Mouse (Mus musculus) bone marrow, adult 2 months (tissue): ENCODE results near the gene Itk. TPM values are rescaled to one million over a fixed set of nuclear protein-coding genes. Genes with fewer than 3 reads are reported as not detected.

Experiments
- H3K27ac ChIP-seq: fragments of 200-500 bp; 2 replicates; pipeline ENCODE4 v1.5.1; 2012; ENCODE audit warnings: low read depth, mild to moderate bottlenecking, control low read depth, inconsistent platforms, low read length; ENCODE audit not compliant: control insufficient read depth, poor library complexity, insufficient read depth
- H3K4me1 ChIP-seq: fragments of 200-500 bp; 2 replicates; pipeline ENCODE4 v1.6.1; 2011; ENCODE audit warnings: low read length; ENCODE audit not compliant: control insufficient read depth, insufficient read depth
- H3K4me3 ChIP-seq: fragments of 200-500 bp; replicated peaks from 2 replicates; pipeline ENCODE3; 2011; ENCODE audit warnings: mild to moderate bottlenecking, low read depth, low read length, control low read depth; ENCODE audit not compliant: control insufficient read depth
- CTCF ChIP-seq: fragments of 200-500 bp; IDR thresholded peaks from 2 replicates; pipeline ENCODE4 v1.5.1; 2011; ENCODE audit warnings: low read length, control low read depth; ENCODE audit not compliant: control insufficient read depth, insufficient read depth
- POLR2A ChIP-seq: fragments of 200-500 bp; IDR thresholded peaks from 2 replicates; pipeline ENCODE4 v1.6.1; 2011; ENCODE audit warnings: low read depth, mild to moderate bottlenecking, control low read depth, low read length, borderline replicate concordance; ENCODE audit not compliant: control insufficient read depth
- WGBS: fragments of 180-500 bp; shearing (Covaris S2); methylation state at CpG from one replicate; pipeline ENCODE4 v1.1.7; 2018; 5-methylcytosine and 5-hydroxymethylcytosine counted together
- polyA plus RNA-seq: library from polyadenylated mRNA; stranded (reverse); fragments of >200 nt; gene quantifications from 2 replicates; pipeline ENCODE4 v1.2.4, GENCODE M21; 2011; ENCODE audit warnings: low replicate concordance; ENCODE audit not compliant: missing spikeins, insufficient read depth, insufficient read length

Itk gene
- polyA plus RNA-seq, 1 experiment = 4.4 TPM

DNA sequence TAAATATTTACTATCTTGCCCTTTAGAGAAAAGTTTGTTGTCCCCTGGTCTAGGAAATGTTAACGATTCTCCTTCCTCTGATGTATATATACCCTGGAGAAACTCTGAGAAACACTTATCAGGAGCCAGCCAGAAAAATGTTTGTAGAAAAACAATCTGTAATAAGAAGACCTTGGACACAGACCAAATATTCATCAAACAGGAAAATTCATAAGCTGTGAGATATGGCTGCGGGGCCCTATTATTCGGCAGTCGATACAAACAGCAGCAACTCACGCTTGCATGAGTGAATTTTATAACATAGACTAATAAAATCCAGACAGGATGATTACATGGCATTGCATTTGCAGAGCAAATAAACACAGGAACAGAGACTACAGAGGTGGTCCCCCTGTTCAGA is 29.5 kb upstream of the Itk start:
- H3K27ac ChIP-seq = no peak overlapping the region
- no peak overlapping the region for H3K4me3 ChIP-seq
- TF ChIP-seq POLR2A (no peak), CTCF (no peak)
- H3K4me1 ChIP-seq = no peaks in the 10 kb centered on the region; the same call in 1 of the 2 replicates
- 90% methylated on average over 5 of the region's 5 CpGs for WGBS

DNA sequence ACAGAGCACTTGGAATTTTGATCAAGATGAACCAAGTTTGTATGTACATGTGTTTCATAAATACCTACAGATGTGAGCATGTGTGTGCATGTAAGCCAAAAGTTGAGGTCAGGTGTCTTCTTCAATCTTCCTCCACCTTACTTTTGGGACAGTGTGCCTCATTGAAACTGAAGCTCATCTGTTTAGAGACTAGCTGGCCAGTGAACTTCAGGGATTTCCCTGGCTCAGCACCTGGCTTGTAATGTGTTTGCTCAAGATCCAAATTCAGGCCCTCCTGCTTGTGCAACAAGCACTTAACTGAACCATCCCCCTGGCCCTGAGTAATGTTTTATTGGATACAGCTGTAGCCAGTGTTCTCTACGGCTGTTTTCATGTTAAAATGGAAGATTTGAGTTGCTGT is 29.1 kb upstream of the Itk start:
- WGBS = 85% methylated on average over 1 of the region's 1 CpGs
- H3K4me3 ChIP-seq = no peak overlapping the region
- no peaks in the 10 kb centered on the region; the same call in 1 of the 2 replicates for H3K4me1 ChIP-seq
- H3K27ac ChIP-seq = no peak overlapping the region
- TF ChIP-seq POLR2A (no peak), CTCF (no peak)

DNA sequence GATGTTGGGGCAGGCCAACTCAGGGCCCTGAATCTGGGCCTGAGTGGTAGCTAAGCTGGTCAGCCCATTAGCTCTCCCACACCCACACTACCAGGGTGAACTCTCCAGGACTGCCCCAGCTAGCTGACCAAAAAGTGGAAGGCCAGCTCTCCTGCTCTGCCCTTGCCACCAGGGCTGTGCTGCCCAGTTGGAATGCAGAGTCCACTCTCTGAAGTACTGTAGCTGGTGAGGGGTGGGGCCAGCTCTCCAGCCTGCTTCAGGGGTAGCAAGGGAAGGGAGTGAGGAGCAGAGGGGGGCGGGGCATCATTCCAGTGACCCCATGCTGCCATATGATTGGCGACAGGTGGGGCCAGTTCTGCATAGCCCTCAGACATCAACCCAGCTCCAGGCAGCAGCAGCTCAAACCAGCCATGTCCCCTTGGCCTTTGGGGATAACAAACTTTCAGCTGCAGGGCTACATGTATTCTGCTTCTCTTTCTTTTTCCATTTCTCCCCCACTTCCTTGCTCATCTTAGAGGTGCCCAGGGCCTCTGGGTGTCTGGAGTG is 20.8 kb upstream of the Itk start:
- Histone ChIP-seq H3K27ac (no peak overlapping the region), H3K4me1 (no peaks in the 10 kb centered on the region), H3K4me3 (no peak overlapping the region)
- TF ChIP-seq POLR2A (no peak), CTCF (no peak)
- 85% methylated on average over 2 of the region's 2 CpGs for WGBS

DNA sequence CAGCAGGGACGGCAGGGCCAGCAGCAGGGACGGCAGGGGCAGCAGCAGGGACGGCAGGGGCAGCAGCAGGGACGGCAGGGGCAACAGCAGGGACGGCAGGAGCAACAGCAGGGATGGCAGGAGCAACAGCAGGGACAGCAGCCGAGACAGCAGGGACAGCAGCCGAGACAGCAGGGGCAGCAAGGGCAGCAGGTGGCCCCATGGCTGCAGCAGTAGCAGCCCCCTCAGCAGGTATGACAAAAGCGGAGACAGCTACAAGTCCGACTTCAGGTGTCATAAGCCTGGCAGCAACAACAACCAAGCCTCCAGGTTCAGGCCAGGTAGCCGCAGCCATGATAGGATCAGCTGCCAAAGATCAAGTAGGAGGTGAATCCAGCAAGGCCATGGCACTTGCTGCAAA is 17.4 kb upstream of the Itk start:
- WGBS = 78% methylated on average over 10 of the region's 10 CpGs
- TF ChIP-seq CTCF (no peak), POLR2A (no peak)

DNA sequence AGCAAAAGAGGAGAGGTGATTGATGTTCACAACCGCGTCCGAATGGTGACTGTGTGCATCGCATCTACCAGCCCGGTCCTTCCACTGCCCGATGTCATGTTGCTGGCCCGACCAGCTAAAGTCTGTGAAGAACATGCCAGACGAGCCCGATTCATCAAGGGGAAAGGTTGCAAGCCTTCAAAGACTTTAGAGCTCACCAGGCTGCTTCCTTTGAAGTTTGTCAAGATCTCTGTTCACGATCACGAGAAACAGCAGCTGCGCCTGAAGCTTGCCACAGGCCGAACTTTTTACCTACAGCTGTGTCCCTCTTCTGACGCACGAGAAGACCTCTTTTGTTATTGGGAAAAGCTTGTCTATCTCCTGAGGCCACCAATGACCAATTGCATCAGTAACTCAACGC is 15.7 kb upstream of the Itk start:
- Histone ChIP-seq H3K4me3 (no peak overlapping the region), H3K27ac (no peak overlapping the region), H3K4me1 (no peaks in the 10 kb centered on the region)
- WGBS = 85% methylated on average over 16 of the region's 16 CpGs
- TF ChIP-seq POLR2A (no peak), CTCF (no peak)

More for the DNA sequence above, 17.4 kb upstream of the Itk start:
- Histone ChIP-seq H3K27ac (no peak overlapping the region), H3K4me1 (no peaks in the 10 kb centered on the region), H3K4me3 (no peak overlapping the region)

DNA sequence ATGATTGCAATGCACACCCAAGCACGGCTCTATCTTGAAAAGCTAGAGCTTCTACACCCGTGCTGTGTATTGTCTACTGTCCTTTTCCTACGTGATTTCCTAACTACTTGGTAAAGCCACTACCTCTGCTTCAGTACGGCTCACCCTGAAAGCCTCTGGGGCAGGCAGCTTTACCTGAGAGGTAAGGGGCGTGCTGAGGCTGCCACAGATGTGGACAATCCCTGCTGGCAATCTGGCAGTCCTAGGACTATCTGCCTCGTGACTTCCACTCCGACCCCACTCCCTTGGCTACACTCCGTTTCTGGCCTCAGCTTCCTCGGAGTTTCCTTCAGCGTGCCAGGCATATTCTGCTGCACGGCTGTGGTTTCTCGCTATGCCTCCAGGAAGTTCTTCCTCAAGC is 12.2 kb upstream of the Itk start:
- no peak for TF ChIP-seq CTCF
- TF ChIP-seq POLR2A = no peak
- Histone ChIP-seq H3K27ac (no peak overlapping the region), H3K4me1 (peaks cover 2% of the 10 kb centered on the region; the same call in 1 of the 2 replicates), H3K4me3 (no peak overlapping the region)
- WGBS = 82% methylated on average over 12 of the region's 12 CpGs

DNA sequence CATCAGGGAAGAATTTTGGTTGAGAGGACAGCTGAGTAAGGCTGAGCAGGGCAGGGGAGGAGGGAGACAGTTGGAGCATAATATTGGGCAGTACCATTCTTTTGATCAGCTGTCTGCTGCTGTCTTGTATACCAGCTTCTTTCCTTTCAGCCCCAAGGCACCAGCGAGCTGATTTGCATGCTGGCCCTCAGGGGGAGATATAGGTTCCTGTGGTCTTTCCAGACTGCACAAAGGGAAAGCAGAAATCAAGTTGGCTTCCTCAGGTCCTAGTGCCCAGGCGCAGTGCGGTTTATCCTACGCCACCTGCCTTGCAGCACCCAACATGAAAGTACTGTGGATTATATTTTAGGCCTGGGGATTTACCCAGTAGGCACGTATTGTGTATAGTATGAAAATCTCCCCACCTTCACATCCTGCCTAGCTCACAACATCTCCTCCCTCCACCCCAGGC is 9.6 kb upstream of the Itk start:
- H3K27ac ChIP-seq = no peak overlapping the region
- peaks cover 7% of the 10 kb centered on the region; the same call in 1 of the 2 replicates for H3K4me1 ChIP-seq
- H3K4me3 ChIP-seq = no peak overlapping the region
- WGBS = 19% methylated on average over 5 of the region's 5 CpGs
- no peak for TF ChIP-seq CTCF
- no peak for TF ChIP-seq POLR2A

DNA sequence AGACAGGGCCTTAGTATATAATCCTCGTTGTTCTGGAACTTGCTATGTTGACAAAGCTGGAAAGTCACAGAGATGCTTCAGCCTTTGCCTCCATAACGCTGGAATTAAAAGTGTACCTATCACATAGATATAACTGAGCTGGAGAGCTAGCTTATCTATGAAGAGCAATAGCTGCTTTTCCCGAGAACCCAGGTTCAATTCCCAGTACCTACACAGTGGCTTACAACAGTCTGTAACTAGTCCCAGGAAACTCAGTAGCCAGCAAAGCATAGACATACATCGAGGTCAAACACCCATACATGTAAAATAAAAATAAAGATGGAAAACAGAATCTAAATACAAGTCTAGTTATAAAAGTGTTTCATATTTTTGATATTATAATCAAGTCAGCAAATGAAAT is 9.2 kb upstream of the Itk start:
- H3K4me3 ChIP-seq = no peak overlapping the region
- no peak overlapping the region for H3K27ac ChIP-seq
- TF ChIP-seq POLR2A = no peak
- TF ChIP-seq CTCF = no peak
- 66% methylated on average over 4 of the region's 4 CpGs for WGBS
- H3K4me1 ChIP-seq = peaks cover 7% of the 10 kb centered on the region; the same call in 1 of the 2 replicates

DNA sequence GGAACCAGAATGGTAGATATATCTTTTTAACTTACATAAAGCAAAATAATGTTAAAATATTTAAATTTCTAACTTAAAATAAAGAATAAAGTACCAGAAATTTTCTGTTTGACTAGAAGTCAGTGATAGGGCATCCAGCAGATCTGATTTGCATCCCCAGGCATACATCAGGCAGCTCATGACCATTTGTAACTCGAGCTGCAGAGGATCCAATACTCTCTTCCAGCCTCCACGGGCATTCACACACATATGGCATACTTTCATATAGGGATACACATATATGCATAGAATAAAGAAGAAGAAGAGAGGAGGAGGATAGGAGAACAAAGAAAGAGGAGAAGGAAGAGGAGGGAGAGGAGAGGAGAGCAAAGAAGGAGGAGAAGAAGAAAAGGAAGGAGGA is 8.6 kb upstream of the Itk start:
- H3K4me3 ChIP-seq = no peak overlapping the region
- peaks cover 7% of the 10 kb centered on the region; the same call in 1 of the 2 replicates for H3K4me1 ChIP-seq
- H3K27ac ChIP-seq = no peak overlapping the region
- WGBS = 59% methylated on average over 2 of the region's 2 CpGs
- TF ChIP-seq CTCF (no peak), POLR2A (no peak)
